Mouse (Mus musculus) kidney, adult 2 months (tissue): Measurements from ENCODE around the gene 4930558K02Rik. TPM values are rescaled to one million over a fixed set of nuclear protein-coding genes. Genes with fewer than 3 reads are reported as not detected.

Source experiments
- DNase-seq: peaks from one replicate; pipeline ENCODE4 v3.0.0; 2021
- H3K27ac ChIP-seq: fragments of 200-500 bp; 2 replicates; pipeline ENCODE4 v1.5.1; 2012; ENCODE audit warnings: low read depth, low read length, control low read depth, inconsistent platforms; ENCODE audit not compliant: insufficient read depth
- H3K27me3 ChIP-seq: fragments of 200-500 bp; replicated peaks from 2 replicates; pipeline ENCODE4 v1.6.1; 2012; ENCODE audit warnings: mild to moderate bottlenecking, moderate library complexity, low read length, inconsistent platforms; ENCODE audit not compliant: control insufficient read depth, insufficient read depth
- H3K36me3 ChIP-seq: fragments of 200-500 bp; 2 replicates; pipeline ENCODE4 v1.6.1; 2012; ENCODE audit warnings: mild to moderate bottlenecking, moderate library complexity, low read length, inconsistent platforms; ENCODE audit not compliant: control insufficient read depth, insufficient read depth
- H3K4me1 ChIP-seq: fragments of 200-500 bp; 2 replicates; pipeline ENCODE4 v1.6.1; 2011; ENCODE audit warnings: low read length; ENCODE audit not compliant: control insufficient read depth, insufficient read depth
- H3K4me3 ChIP-seq: fragments of 200-500 bp; 2 replicates; pipeline ENCODE4 v1.5.1; 2011; ENCODE audit warnings: mild to moderate bottlenecking, low read depth, low read length, control low read depth; ENCODE audit not compliant: insufficient read depth
- CTCF ChIP-seq: fragments of 200-500 bp; conservative IDR thresholded peaks from 2 replicates; pipeline ENCODE4 v1.5.1; 2011; ENCODE audit warnings: low read depth, mild to moderate bottlenecking, control low read depth, low read length, moderate library complexity, mixed read lengths; ENCODE audit not compliant: insufficient read depth, insufficient read length
- POLR2A ChIP-seq: fragments of 200-500 bp; IDR thresholded peaks from one replicate; pipeline ENCODE4 v1.6.1; 2011; ENCODE audit warnings: low read depth, low read length, control low read depth
- WGBS: fragments of 180-500 bp; shearing (Covaris S2); methylation state at CpG from one replicate; pipeline ENCODE4 v1.1.7; 2018; 5-methylcytosine and 5-hydroxymethylcytosine counted together
- polyA plus RNA-seq: library from polyadenylated mRNA; depleted of rRNA; stranded (reverse); fragments of >200 nt; gene quantifications from 2 replicates; pipeline ENCODE4 v1.2.3, GENCODE M21; 2012

Gene 4930558K02Rik
- polyA plus RNA-seq, 1 experiment, result not detected

DNA sequence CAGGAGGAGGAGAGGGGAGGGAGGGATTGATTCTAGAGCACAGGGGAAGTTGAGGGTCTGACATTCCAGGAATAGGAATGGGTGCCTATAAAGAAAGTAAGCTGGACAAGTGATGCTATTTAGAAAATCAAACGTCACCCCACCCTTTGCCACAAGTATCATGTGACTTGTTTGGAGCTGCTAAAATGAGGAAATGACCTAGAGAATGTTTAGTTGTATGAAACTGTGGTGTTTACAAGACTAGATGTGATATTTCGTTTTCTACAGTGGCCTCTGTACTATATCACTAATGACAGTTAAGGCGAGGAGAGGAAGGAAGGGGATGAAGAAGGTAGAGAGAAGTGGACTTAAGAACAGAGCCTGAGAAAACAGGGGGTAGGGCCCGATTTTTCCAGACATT is 19.3 kb upstream of the 4930558K02Rik start:
- Histone ChIP-seq H3K27ac (no peak overlapping the region), H3K36me3 (no peaks in the 10 kb centered on the region), H3K27me3 (no peaks in the 10 kb centered on the region), H3K4me1 (peaks cover 2% of the 10 kb centered on the region; the same call in 1 of the 2 replicates), H3K4me3 (no peak overlapping the region)
- WGBS, result 62% methylated on average over 4 of the region's 4 CpGs
- no peak for DNase-seq
- no peak for TF ChIP-seq CTCF
- TF ChIP-seq POLR2A, result no peak

GRCm38 (mm10) chr1:161992389-161992788 is 13.0 kb upstream of the 4930558K02Rik start:
- H3K36me3 ChIP-seq, result no peaks in the 10 kb centered on the region
- H3K4me3 ChIP-seq, result no peak overlapping the region
- no peaks in the 10 kb centered on the region for H3K27me3 ChIP-seq
- TF ChIP-seq CTCF (no peak), POLR2A (no peak)
- 94% methylated on average over 7 of the region's 7 CpGs for WGBS
- no peaks in the 10 kb centered on the region for H3K4me1 ChIP-seq
- no peak overlapping the region for H3K27ac ChIP-seq
- no peak for DNase-seq

- H3K4me3 ChIP-seq, result no peak overlapping the region
- WGBS, result 88% methylated on average over 11 of the region's 11 CpGs
- H3K27me3 ChIP-seq, result no peaks in the 10 kb centered on the region
- no peaks in the 10 kb centered on the region for H3K36me3 ChIP-seq
- TF ChIP-seq POLR2A, result no peak
- no peak for TF ChIP-seq CTCF
- no peak for DNase-seq
- H3K4me1 ChIP-seq, result no peaks in the 10 kb centered on the region
- H3K27ac ChIP-seq, result no peak overlapping the region
These were observed 12.4 kb upstream of the 4930558K02Rik start for GRCm38 (mm10) chr1:161991846-161992245.

GRCm38 (mm10) chr1:161990684-161991578 is 11.5 kb upstream of the 4930558K02Rik start:
- no peak overlapping the region for H3K4me3 ChIP-seq
- no peak for TF ChIP-seq CTCF
- TF ChIP-seq POLR2A, result no peak
- DNase-seq, result no peak
- no peak overlapping the region for H3K27ac ChIP-seq
- WGBS, result 36% methylated on average over 10 of the region's 10 CpGs
- no peaks in the 10 kb centered on the region for H3K27me3 ChIP-seq
- H3K4me1 ChIP-seq, result no peaks in the 10 kb centered on the region
- H3K36me3 ChIP-seq, result no peaks in the 10 kb centered on the region

DNA sequence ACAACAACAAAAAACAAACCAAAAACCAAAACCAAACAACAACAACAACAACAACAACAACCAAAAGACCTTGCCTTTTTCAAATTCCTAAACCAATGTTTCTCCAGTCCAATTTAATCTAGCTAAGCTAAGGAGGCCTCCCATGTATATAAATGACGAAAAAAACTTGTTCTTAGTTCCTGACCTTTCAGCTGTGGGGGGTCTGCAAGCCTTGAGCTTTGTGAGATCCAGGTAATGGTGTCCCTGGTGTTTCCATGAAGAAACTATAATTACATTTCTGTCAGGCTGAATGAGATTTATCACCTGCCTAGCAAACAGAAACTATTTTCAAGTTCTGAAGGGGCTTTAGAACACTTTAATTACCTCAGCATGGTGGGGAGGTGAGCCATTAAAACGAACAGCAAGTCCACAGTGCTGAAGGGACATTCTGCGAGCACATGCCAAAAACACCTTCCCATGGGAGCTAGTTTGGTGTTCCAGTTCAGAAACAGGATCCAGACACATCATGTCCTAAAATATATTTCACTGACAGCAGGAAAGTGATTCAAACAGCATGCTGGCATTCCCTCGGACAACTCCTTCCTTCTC is 4.6 kb upstream of the 4930558K02Rik start:
- Histone ChIP-seq H3K4me3 (no peak overlapping the region), H3K27ac (no peak overlapping the region), H3K27me3 (no peaks in the 10 kb centered on the region), H3K36me3 (no peaks in the 10 kb centered on the region), H3K4me1 (peaks cover 3% of the 10 kb centered on the region; the same call in 1 of the 2 replicates)
- 35% methylated on average over 4 of the region's 4 CpGs for WGBS
- peak; percentile 52 for DNase-seq
- TF ChIP-seq POLR2A (no peak), CTCF (no peak)

- Histone ChIP-seq H3K27me3 (no peaks in the 10 kb centered on the region), H3K27ac (no peak overlapping the region), H3K36me3 (no peaks in the 10 kb centered on the region), H3K4me3 (no peak overlapping the region), H3K4me1 (peaks cover 3% of the 10 kb centered on the region; the same call in 1 of the 2 replicates)
- 58% methylated on average over 6 of the region's 6 CpGs for WGBS
- TF ChIP-seq CTCF (no peak), POLR2A (no peak)
- DNase-seq, result no peak
These were observed 4.0 kb upstream of the 4930558K02Rik start for GRCm38 (mm10) chr1:161983451-161983850.
